Mouse (Mus musculus): ENCODE data around the gene Cbx2.

GRCm38 (mm10) chr11:119073876-119074433 lies 51.2 kb downstream of the Cbx2 start:
- TF ChIP-seq POLR2A (IDR thresholded peaks at IDR 0.05; ENCODE audit: low read depth, low read length) (no peak), CTCF (IDR thresholded peaks at IDR 0.05; ENCODE audit: borderline replicate concordance, insufficient read depth, low read length) (no peak)

Data from embryonic fibroblast, embryonic 13.5 days (primary cell).